Mouse (Mus musculus): ENCODE results near the gene Cacna1g.

Gene Cacna1g

DNA sequence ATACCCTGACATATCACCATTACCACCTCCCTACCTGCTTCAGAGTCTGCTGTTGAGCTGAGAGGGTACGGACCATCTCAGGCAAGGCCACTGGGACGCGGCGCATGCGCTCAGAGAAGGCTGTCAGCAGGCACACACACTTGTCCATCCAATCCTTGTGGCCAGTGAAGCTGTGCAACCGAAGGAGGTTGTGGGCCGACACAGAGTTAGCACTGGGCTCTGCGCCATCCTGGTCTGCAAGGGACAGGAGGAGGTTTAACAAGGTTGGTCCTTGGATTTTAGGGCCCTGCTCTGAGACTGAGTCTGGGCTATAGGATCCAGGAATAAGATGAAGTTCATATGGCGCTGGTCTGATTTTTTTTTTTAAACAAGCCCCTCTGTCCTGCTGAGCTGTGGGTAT lies 6.4 kb upstream of the Cacna1g start:
- DNase-seq (ENCODE audit: low read depth): no peak

GRCm38 (mm10) chr11:94477651-94478050 lies 3.7 kb upstream of the Cacna1g start:
- no peak for DNase-seq (ENCODE audit: low read depth)

GRCm38 (mm10) chr11:94475722-94476121 lies 1.7 kb upstream of the Cacna1g start:
- DNase-seq (ENCODE audit: low read depth): no peak

DNA sequence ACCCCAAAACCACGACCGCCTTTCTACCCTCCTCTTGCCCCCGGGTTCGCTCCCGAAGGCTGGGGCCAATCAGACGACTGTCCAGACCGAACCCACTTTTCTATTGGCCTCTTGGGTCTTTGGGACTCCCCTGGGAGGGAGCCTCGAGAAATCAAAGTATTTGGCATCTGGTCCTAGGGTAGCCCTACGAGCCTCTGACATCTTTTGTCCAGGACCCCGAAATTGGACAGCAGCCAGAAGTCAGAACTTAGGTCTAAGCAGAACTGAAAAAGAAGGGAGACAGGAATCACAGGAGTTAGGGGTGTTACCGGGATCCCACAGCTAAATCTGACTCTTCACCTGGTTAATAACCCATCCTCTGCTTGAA lies 529 bp upstream of the Cacna1g start:
- DNase-seq (ENCODE audit: low read depth): no peak

DNA sequence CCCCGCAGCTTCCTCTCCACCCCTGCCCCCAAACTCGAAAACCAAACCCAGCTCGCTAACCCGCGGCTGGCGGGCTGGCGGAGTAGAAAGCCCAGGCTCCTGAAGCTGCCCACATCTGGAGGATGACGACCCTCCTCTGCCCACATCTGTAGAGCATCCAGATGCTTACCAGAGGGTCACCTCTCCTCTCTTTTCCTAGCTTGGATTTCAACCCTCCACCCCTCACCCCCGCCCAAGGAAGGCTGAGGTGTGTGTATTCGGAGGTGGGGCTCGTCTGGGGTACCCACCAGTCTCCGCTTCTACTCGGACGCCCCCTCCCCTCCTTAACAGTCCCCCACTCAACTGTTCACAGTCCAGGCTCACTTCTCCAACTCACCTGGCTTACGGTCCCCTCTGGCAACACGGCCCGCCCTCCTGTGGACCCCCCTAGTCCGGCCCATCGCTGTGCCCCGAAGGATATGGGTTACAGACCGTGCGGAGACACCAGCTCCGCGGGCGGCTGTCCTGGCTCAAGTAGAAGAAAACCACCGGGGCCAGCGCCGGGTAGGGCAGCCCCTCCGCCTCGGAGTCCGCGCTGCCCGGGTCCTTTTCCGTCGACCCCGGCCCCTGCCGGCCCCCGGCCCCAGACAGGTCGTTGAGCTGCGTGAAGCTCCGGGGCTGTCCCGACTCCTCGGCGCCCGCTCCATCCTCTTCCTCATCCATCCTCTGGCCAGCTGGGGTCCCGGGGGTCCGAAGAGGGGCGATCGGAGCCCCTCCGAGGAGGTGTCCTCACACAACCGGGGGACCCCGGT lies 887 bp downstream of the Cacna1g start:
- DNase-seq (ENCODE audit: low read depth): no peak

- no peak for DNase-seq (ENCODE audit: low read depth)
These were observed 1.4 kb downstream of the Cacna1g start for GRCm38 (mm10) chr11:94472585-94472915.

DNA sequence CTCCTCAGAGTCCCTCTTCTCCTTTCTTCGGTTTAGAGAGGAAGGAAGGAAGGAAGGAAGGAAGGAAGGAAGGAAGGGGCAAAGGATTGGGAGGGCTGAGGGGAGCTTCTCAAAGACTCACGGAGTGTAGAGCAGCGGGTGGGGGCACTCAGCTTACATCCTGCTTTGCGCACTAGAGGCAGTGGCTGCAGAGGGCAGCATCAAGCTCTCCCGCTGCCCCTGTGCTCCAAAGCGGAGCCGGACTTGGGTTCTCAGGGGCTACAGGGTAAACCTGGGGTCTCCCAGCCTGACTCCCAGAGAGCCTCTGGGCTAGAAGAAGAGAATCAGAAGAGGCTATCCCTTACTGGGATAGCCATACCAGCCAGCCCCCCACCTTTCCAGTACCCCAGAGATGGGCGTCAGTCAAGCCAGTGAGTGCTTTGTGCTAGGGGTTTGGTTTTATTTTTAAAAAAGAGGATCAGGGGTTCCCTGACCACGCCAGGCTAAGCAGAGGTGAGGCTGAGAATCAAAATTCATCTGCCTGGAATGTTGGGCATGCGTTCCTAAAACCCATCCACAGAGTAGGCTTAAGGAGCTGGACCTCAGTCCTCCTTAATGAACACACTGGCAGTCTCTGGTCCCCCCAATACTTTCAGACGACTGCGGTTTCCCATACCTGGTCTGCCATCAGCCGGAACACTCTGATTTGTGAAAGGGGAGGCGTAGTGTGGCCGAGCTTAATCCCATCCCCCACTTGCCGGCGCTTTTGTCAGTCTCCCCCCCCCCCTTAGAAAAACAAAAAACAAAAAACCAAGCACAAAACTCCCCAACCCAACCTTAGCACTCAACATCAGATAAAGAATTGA lies 2.0 kb downstream of the Cacna1g start:
- DNase-seq (ENCODE audit: low read depth): no peak

DNA sequence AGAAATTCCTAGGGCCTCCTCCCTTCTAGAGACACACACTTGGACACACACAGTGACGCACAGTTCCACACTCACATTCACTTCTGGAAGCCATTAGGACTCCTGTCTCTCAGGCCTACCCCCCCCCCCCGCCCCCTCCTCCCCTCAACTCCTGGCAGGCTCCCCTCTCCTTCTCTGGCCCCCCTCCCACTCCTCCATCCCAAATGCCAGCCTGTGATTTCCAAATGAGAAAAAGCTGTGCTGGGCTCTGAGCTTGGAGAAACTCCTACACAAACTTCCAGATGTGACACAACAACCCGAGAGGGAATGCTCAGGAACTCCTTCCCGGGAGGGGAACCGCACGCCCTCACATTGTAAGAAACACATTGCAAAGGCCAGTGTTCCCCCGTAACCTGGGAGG lies 3.6 kb downstream of the Cacna1g start:
- no peak for DNase-seq (ENCODE audit: low read depth)

DNA sequence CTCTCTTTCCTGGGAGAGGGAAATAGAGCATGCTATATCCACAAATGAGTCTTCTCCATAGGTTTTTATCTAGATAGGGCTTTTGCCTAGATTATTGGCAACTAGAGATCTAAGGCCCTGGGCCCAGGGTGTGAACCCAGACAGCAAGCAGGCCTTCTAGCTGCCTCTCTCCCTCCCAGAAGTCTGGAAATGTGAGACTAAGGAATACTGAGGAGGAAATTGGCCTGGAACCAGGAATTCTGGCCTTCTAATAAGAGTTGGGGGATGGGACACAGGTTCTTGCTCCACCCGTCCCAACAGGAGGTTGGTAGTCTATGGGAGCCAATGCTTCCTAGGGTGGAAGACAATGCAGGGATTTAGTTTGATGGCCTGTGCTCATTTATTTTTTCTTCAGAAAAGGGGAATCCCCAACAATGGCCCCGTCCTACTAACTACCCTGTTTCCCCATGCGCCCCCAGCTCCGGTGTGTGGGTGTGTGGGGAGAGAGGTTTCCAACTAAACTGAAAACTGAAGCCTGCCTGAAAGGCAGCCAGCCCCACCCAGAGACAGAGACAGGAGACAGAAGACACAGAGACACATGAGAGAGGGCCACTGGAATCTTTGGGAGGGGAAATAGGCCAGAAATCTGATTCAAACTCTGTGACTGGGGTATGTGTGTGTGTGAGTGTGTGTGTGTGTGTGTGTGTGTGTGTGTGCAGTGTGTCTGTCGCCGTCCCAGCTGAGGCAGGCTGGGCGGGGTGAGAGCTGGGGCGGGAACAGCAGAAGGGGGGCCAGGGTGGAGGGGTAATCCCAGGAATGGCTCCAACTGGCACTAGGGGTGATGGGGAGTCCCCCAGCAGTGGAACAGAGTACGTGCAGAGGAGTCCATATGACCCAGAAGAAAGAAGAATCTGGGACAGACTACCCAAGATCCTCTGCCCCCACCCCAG lies 4.6 kb downstream of the Cacna1g start:
- no peak for DNase-seq (ENCODE audit: low read depth)

GRCm38 (mm10) chr11:94468582-94469064 lies 5.4 kb downstream of the Cacna1g start:
- DNase-seq (ENCODE audit: low read depth): no peak

GRCm38 (mm10) chr11:94466333-94466855 lies 7.6 kb downstream of the Cacna1g start:
- no peak for DNase-seq (ENCODE audit: low read depth)

DNA sequence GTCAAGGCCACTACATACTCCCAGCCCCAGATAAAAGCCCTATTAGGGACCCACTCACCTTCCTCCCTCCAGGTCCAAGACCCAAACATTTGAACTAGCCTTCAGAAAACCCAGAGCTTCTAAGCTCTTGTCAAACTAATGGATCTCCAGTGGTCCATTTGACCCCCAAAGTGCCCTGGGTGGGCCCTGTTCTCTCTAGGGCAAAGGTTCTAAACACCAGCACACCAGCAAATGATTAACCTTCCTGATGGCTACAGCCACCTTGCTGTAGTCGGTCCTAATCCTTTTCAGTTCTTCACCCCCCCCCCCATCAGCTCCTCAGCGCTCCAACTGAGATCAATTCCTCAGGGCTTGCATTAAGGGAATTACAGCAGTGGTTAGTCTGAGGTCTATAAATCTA lies 9.8 kb downstream of the Cacna1g start:
- DNase-seq (ENCODE audit: low read depth): no peak

GRCm38 (mm10) chr11:94461856-94462255 lies 12.1 kb downstream of the Cacna1g start:
- no peak for DNase-seq (ENCODE audit: low read depth)

- no peak for DNase-seq (ENCODE audit: low read depth)
These were observed 17.0 kb downstream of the Cacna1g start for GRCm38 (mm10) chr11:94457001-94457400.

- DNase-seq (ENCODE audit: low read depth): no peak
These were observed 17.7 kb downstream of the Cacna1g start for GRCm38 (mm10) chr11:94456347-94456746.

GRCm38 (mm10) chr11:94455161-94455820 lies 18.7 kb downstream of the Cacna1g start:
- no peak for DNase-seq (ENCODE audit: low read depth)

DNA sequence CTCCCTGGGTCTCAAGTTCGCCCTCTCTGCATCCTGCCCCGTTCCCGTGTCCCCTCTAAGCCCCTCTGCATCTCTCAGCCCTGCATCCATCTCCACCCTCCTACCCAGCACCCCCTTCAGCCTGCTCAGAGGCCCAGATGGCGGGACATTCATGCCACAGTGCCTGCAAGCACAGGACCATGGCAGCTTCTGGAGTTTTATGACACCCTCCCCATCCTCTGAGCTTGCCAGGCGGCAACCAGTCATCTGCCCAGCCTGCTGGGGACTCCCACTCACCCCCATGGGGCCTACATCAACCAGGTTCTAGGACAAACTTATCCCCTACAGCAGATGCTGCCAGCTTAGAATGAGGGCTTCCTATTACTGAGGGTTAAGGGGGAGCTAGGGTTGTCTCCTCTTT lies 19.2 kb downstream of the Cacna1g start:
- no peak for DNase-seq (ENCODE audit: low read depth)

DNA sequence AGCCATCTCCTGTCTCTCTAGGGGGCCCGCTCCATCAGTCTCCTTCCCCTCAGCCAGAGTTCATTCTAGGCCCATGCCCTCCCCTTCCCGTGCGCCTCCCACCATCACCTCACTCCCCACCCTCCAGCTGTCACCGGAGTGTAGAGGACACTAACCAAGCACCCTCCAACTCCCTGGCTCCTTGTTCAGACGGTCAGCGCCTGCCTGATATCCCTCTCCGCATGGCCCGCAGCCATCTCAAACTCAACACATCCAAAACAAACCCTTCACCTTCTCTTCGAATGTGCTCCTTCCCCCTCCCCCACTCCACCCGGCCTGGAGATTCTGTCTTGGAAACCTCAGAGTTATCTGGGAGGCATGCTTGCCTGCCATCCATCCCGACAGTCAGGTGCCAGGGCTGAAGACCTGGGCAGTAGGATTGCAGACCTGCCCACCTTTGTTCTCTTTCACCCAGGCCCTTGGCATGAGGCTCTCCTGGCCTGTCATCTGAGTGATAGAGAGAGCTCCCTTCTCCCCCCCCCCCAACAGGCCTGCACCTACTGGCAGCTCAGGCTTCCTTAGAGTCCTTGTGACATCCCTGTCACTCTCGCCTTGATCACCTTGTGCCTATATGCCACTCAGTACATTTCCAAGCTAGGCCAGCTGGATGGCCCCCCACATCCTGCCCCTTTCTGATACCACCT lies 22.8 kb downstream of the Cacna1g start:
- no peak for DNase-seq (ENCODE audit: low read depth)

GRCm38 (mm10) chr11:94449886-94450285 lies 24.1 kb downstream of the Cacna1g start:
- no peak for DNase-seq (ENCODE audit: low read depth)

DNA sequence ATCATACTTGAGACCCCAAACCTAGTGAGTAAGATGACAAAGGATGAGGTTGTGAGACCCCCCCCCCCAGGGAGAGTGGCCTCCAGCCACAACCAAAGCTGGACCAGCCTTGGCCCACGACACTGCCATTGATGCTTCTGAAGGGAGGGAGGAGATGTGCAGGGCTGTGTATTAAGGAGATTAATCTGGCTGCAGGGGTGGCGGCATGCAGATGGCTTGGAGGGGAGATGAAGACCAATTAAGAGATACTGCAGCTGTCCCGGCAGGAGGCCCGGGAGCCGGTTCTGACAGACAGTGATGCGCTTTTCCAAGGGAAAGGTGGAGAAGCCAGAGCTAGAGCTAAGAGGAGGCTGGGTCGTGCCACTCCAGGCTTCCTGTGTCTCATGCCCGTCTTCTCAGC lies 24.8 kb downstream of the Cacna1g start:
- DNase-seq (ENCODE audit: low read depth): no peak

GRCm38 (mm10) chr11:94447017-94447416 lies 27.0 kb downstream of the Cacna1g start:
- DNase-seq (ENCODE audit: low read depth): no peak
